Mouse (Mus musculus) hindbrain, embryonic 11.5 days (tissue): ENCODE measurements around the gene 1700123K08Rik. TPM values are rescaled to one million over a fixed set of nuclear protein-coding genes. Genes with fewer than 3 reads are reported as not detected.
A peak's percentile ranks its signal among the peaks of the same experiment; 100 is the strongest.
"Not testable (repeated sequence)": the region's sequence is repeated elsewhere in the genome, so short reads cannot be mapped to it uniquely, and the experiment has no call there.

ENCODE experiments used
- ATAC-seq: fragments of 200-750 bp; cut with Nextera tagmentation; 2 replicates; pipeline ENCODE4 v1.8.0; 2017; ENCODE audit warnings: mild to moderate bottlenecking, moderate TSS enrichment, moderate library complexity; ENCODE audit not compliant: low FRiP score
- DNase-seq: peaks from one replicate; pipeline ENCODE4 v3.0.0-alpha.2; 2015; ENCODE audit warnings: low spot score
- H3K27ac ChIP-seq: fragments of 300-500 bp; sonication (generic); 2 replicates; pipeline ENCODE4 v1.5.1; 2014; ENCODE audit warnings: mild to moderate bottlenecking, low read depth, low read length
- H3K27me3 ChIP-seq: fragments of 300-500 bp; sonication (generic); 2 replicates; pipeline ENCODE4 v1.6.1; 2014; ENCODE audit warnings: mild to moderate bottlenecking, low read length, moderate library complexity, mixed read lengths; ENCODE audit not compliant: control insufficient read depth, insufficient read depth
- H3K36me3 ChIP-seq: fragments of 300-500 bp; sonication (generic); 2 replicates; pipeline ENCODE4 v1.6.1; 2014; ENCODE audit warnings: mild to moderate bottlenecking, low read length, moderate library complexity, mixed read lengths; ENCODE audit not compliant: control insufficient read depth, insufficient read depth
- H3K4me1 ChIP-seq: fragments of 300-500 bp; sonication (generic); replicated peaks from 2 replicates; pipeline ENCODE4 v1.6.1; 2014; ENCODE audit warnings: low read length, mixed read lengths; ENCODE audit not compliant: control insufficient read depth, insufficient read depth
- H3K4me2 ChIP-seq: fragments of 300-500 bp; sonication (generic); replicated peaks from 2 replicates; pipeline ENCODE4 v1.6.1; 2014; ENCODE audit warnings: mild to moderate bottlenecking, low read depth, low read length
- H3K4me3 ChIP-seq: fragments of 300-500 bp; sonication (generic); 2 replicates; pipeline ENCODE4 v1.5.1; 2014; ENCODE audit warnings: low read depth, low read length
- H3K9ac ChIP-seq: fragments of 300-500 bp; sonication (generic); 2 replicates; pipeline ENCODE4 v1.6.1; 2014; ENCODE audit warnings: low read depth, low read length
- H3K9me3 ChIP-seq: fragments of 300-500 bp; sonication (generic); 2 replicates; pipeline ENCODE4 v1.6.1; 2016; ENCODE audit warnings: low read length; ENCODE audit not compliant: control insufficient read depth
- WGBS: fragments of 180-500 bp; shearing (Covaris S2); extraction: QIAGEN DNeasy Blood & Tissue Kit; methylation state at CpG from one replicate; pipeline ENCODE4 v1.1.7; 2014; 5-methylcytosine and 5-hydroxymethylcytosine counted together
- polyA plus RNA-seq: library from polyadenylated mRNA; unstranded; fragments of >200 nt; fragmentation: Nextera tagmentation; extraction: Ambion mirVana; gene quantifications from 2 replicates; pipeline ENCODE4 v1.2.1, GENCODE M21; 2014

The 1700123K08Rik gene
- 0.49 TPM in 1 of 2 replicates, not detected in the other for polyA plus RNA-seq

DNA sequence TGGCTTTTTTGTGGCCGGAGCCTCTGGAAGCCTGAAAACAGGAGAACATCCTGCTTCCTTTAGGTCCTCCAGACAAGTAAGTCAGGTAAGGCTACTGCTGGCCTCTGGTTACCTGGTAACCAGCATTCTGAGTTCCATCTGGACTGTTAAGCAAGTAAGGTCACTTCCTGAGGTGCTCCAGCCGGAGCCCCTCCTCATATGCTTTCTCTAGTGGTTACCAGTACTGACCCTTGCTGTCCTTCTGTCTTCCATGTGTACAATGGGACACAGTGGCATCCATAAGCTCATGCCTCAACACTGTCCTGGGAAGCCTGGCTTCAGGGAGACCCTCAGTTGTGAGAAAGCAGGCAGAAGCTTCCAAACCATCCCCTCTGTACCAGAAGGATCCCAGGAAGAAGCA, at the start of gene 1700123K08Rik:
Gene 1700123K08Rik, minus strand, starts transcription at position 101 of the 400 bp plus-strand sequence.
- not testable (repeated sequence) for DNase-seq, H3K4me1 ChIP-seq, H3K27me3 ChIP-seq, H3K36me3 ChIP-seq, H3K27ac ChIP-seq, H3K9ac ChIP-seq, H3K4me2 ChIP-seq, H3K4me3 ChIP-seq, H3K9me3 ChIP-seq, ATAC-seq
- 83% methylated on average over 2 of the region's 2 CpGs for WGBS

- no peak overlapping the region for H3K27ac ChIP-seq
- ATAC-seq (no peak), DNase-seq (no peak)
- no peaks in the 10 kb centered on the region for H3K36me3 ChIP-seq
- no peak overlapping the region for H3K4me3 ChIP-seq
- no peaks in the 10 kb centered on the region for H3K27me3 ChIP-seq
- WGBS, result 93% methylated on average over 6 of the region's 6 CpGs
- H3K9me3 ChIP-seq, result no peaks in the 10 kb centered on the region
- H3K4me1 ChIP-seq, result no peaks in the 10 kb centered on the region
- no peak overlapping the region for H3K4me2 ChIP-seq
- H3K9ac ChIP-seq, result no peak overlapping the region
Observed at GRCm38 (mm10) chr5:138587396-138587795, 22.9 kb upstream of the 1700123K08Rik start.

DNA sequence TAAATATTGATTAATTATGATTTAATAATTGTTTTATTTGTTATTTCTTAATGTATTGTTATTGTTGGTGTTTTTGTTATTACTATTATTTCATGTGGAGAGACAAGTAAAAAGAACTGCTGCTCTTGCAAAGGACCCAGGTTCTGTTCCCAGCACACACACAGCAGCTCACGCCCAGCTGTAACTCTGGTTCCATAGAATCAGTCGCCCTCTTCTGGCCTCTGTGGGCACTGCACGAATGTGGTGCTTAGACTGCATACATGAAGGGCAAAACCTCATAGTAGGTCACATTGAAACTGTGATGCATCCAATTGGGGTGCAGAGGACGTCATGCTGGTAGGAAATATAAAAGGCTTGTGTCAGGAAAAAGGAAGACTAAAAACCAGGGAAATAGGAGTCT, 7.1 kb upstream of the 1700123K08Rik start:
- Histone ChIP-seq H3K4me3 (no peak overlapping the region), H3K9ac (no peak overlapping the region), H3K27me3 (no peaks in the 10 kb centered on the region), H3K4me1 (no peaks in the 10 kb centered on the region), H3K4me2 (no peak overlapping the region), H3K9me3 (no peaks in the 10 kb centered on the region), H3K27ac (no peak overlapping the region), H3K36me3 (no peaks in the 10 kb centered on the region)
- ATAC-seq, result no peak
- 47% methylated on average over 4 of the region's 4 CpGs for WGBS
- peak; percentile 72 for DNase-seq

- WGBS, result 47% methylated on average over 1 of the region's 1 CpGs
- Histone ChIP-seq H3K4me2 (no peak overlapping the region), H3K27ac (no peak overlapping the region), H3K36me3 (no peaks in the 10 kb centered on the region), H3K4me3 (no peak overlapping the region), H3K9me3 (no peaks in the 10 kb centered on the region), H3K27me3 (no peaks in the 10 kb centered on the region), H3K9ac (no peak overlapping the region), H3K4me1 (no peaks in the 10 kb centered on the region)
- peak; percentile 43 for DNase-seq
- ATAC-seq, result no peak
Observed at GRCm38 (mm10) chr5:138552718-138553117, 11.8 kb downstream of the 1700123K08Rik start.

- no peaks in the 10 kb centered on the region for H3K4me1 ChIP-seq
- no peak for DNase-seq
- no peaks in the 10 kb centered on the region for H3K9me3 ChIP-seq
- H3K27ac ChIP-seq, result no peak overlapping the region
- no peak overlapping the region for H3K4me2 ChIP-seq
- H3K9ac ChIP-seq, result no peak overlapping the region
- ATAC-seq, result no peak
- WGBS, result 89% methylated on average over 1 of the region's 1 CpGs
- no peaks in the 10 kb centered on the region for H3K36me3 ChIP-seq
- no peaks in the 10 kb centered on the region for H3K27me3 ChIP-seq
- H3K4me3 ChIP-seq, result no peak overlapping the region
Observed at GRCm38 (mm10) chr5:138532491-138532890, 32.0 kb downstream of the 1700123K08Rik start.

Other genes starting within 250 kb of the 1700123K08Rik start
- gene Pvrig, start 222.8 kb downstream of the 1700123K08Rik start, polyA plus RNA-seq, result 0.14 TPM in 1 of 2 replicates, not detected in the other
- 54.0 and 58.2 TPM in 2 replicates for gene Zfp157, start 123.2 kb downstream of the 1700123K08Rik start, polyA plus RNA-seq
- 83.5 and 85.2 TPM in 2 replicates for gene Zfp68, start 55.0 kb upstream of the 1700123K08Rik start, polyA plus RNA-seq
- gene A430033K04Rik, start 58.1 kb upstream of the 1700123K08Rik start, polyA plus RNA-seq, result 12.4 and 12.5 TPM in 2 replicates
- 26.4 and 27.9 TPM in 2 replicates for gene Fam20c, start 189.8 kb upstream of the 1700123K08Rik start, polyA plus RNA-seq